Mouse (Mus musculus): ENCODE results near the gene Slc35f3. TPM values are rescaled to one million over a fixed set of nuclear protein-coding genes. Genes with fewer than 3 reads are reported as not detected.

Slc35f3 gene
- polyA plus RNA-seq, 1 experiment, result not detected

DNA sequence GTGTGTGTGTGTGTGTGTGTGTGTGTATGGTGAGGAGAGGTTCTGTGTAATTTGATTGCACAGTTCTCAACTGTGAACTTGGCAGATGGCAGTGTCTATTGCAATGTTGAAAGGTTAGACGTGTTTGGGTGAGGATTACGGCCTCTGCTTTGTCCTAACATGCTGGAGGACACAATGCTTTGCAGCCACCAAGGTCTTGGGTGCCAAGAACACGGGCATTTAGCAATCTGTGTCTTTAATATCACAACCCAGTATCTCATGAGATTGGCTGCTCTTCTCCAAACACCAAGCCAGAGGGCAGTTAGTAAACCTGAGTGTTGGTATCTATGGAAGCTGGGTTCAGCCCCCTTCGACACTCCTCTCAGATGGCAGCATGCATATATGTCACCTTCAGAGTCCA lies 22.5 kb upstream of the Slc35f3 start:
- no peaks in the 10 kb centered on the region for H3K79me2 ChIP-seq (ENCODE audit: control insufficient read depth, insufficient read depth)
- H3K4me3 ChIP-seq (ENCODE audit: insufficient read depth, poor library complexity, severe bottlenecking), result no peak overlapping the region
- no peaks in the 10 kb centered on the region for H3K36me3 ChIP-seq (ENCODE audit: control insufficient read depth, insufficient read depth)
- H3K79me3 ChIP-seq (ENCODE audit: low read depth), result no peaks in the 10 kb centered on the region
- H3ac ChIP-seq (ENCODE audit: control insufficient read depth, insufficient read length, low read depth), result no peak overlapping the region
- TF ChIP-seq CTCF (IDR thresholded peaks at IDR 0.05; ENCODE audit: control insufficient read depth, insufficient read depth, insufficient read length), result no peak
- peaks cover 3% of the 10 kb centered on the region for H3K27me3 ChIP-seq (ENCODE audit: control insufficient read depth, insufficient read depth, insufficient read length)

GRCm38 (mm10) chr8:126291951-126292350 lies 6.4 kb upstream of the Slc35f3 start:
- Histone ChIP-seq H3K36me3 (ENCODE audit: control insufficient read depth, insufficient read depth) (no peaks in the 10 kb centered on the region), H3K27me3 (ENCODE audit: control insufficient read depth, insufficient read depth, insufficient read length) (peaks cover 42% of the 10 kb centered on the region), H3K4me3 (ENCODE audit: insufficient read depth, poor library complexity, severe bottlenecking) (no peak overlapping the region), H3K79me3 (ENCODE audit: low read depth) (no peaks in the 10 kb centered on the region), H3K79me2 (ENCODE audit: control insufficient read depth, insufficient read depth) (no peaks in the 10 kb centered on the region), H3ac (ENCODE audit: control insufficient read depth, insufficient read length, low read depth) (no peak overlapping the region)
- TF ChIP-seq FOSL1 (IDR thresholded peaks at IDR 0.05; ENCODE audit: insufficient read depth, low read length, poor library complexity, severe bottlenecking) (peak; percentile 22), MAX (IDR thresholded peaks at IDR 0.05) (no peak), CEBPB (IDR thresholded peaks at IDR 0.05; ENCODE audit: low read depth) (no peak), MYOG (IDR thresholded peaks at IDR 0.05; ENCODE audit: control insufficient read depth, extremely low read depth, insufficient read length) (no peak), USF1 (IDR thresholded peaks at IDR 0.05; ENCODE audit: low read depth) (no peak), CTCF (IDR thresholded peaks at IDR 0.05; ENCODE audit: control insufficient read depth, insufficient read depth, insufficient read length) (no peak)

GRCm38 (mm10) chr8:126297284-126297845 lies 993 bp upstream of the Slc35f3 start:
- TF ChIP-seq CTCF (IDR thresholded peaks at IDR 0.05; ENCODE audit: control insufficient read depth, insufficient read depth, insufficient read length), result peak; percentile 27
- no peak for TF ChIP-seq FOSL1 (IDR thresholded peaks at IDR 0.05; ENCODE audit: insufficient read depth, low read length, poor library complexity, severe bottlenecking)
- no peak for TF ChIP-seq USF1 (IDR thresholded peaks at IDR 0.05; ENCODE audit: low read depth)
- H3K36me3 ChIP-seq (ENCODE audit: control insufficient read depth, insufficient read depth), result no peaks in the 10 kb centered on the region
- no peak overlapping the region for H3K4me3 ChIP-seq (ENCODE audit: insufficient read depth, poor library complexity, severe bottlenecking)

DNA sequence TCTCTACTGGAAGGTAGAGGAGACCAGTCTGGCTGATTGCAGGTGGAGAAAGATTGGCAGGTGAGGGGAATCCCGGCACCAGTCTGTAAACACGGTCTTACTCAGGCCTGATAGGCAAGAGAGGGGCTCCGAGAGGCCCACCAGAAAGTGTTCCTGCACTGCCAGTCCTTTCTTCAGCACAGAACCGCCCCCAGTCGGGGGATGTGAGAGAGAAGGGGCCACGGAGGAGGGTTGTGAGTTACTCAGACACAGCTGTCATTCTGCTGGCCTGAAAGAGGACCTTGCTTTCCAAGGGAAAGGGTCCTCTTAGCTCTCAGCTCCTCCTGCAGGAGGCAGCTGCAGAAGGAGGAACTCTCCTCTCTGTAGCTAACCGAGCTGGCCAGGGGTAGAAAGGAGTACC lies 975 bp downstream of the Slc35f3 start:
- no peak overlapping the region for H3K4me3 ChIP-seq (ENCODE audit: insufficient read depth, poor library complexity, severe bottlenecking)
- no peak for TF ChIP-seq MAX (IDR thresholded peaks at IDR 0.05)
- no peak for TF ChIP-seq FOSL1 (IDR thresholded peaks at IDR 0.05; ENCODE audit: insufficient read depth, low read length, poor library complexity, severe bottlenecking)
- TF ChIP-seq CTCF (IDR thresholded peaks at IDR 0.05; ENCODE audit: control insufficient read depth, insufficient read depth, insufficient read length), result no peak
- no peak for TF ChIP-seq MYOD1 (IDR thresholded peaks at IDR 0.05; ENCODE audit: control insufficient read depth, insufficient read length, low read depth)
- H3K27me3 ChIP-seq (ENCODE audit: control insufficient read depth, insufficient read depth, insufficient read length), result peaks cover 44% of the 10 kb centered on the region
- H3K36me3 ChIP-seq (ENCODE audit: control insufficient read depth, insufficient read depth), result no peaks in the 10 kb centered on the region
- no peaks in the 10 kb centered on the region for H3K79me3 ChIP-seq (ENCODE audit: low read depth)
- H3K79me2 ChIP-seq (ENCODE audit: control insufficient read depth, insufficient read depth), result no peaks in the 10 kb centered on the region
- H3ac ChIP-seq (ENCODE audit: control insufficient read depth, insufficient read length, low read depth), result no peak overlapping the region

More at GRCm38 (mm10) chr8:126297284-126297845, 993 bp upstream of the Slc35f3 start:
- Histone ChIP-seq H3K27me3 (ENCODE audit: control insufficient read depth, insufficient read depth, insufficient read length) (peaks cover 53% of the 10 kb centered on the region), H3K79me3 (ENCODE audit: low read depth) (no peaks in the 10 kb centered on the region), H3ac (ENCODE audit: control insufficient read depth, insufficient read length, low read depth) (no peak overlapping the region), H3K79me2 (ENCODE audit: control insufficient read depth, insufficient read depth) (no peaks in the 10 kb centered on the region)

GRCm38 (mm10) chr8:126300350-126300749 lies 2.0 kb downstream of the Slc35f3 start:
- peaks cover 43% of the 10 kb centered on the region for H3K27me3 ChIP-seq (ENCODE audit: control insufficient read depth, insufficient read depth, insufficient read length)
- H3ac ChIP-seq (ENCODE audit: control insufficient read depth, insufficient read length, low read depth), result no peak overlapping the region
- H3K79me2 ChIP-seq (ENCODE audit: control insufficient read depth, insufficient read depth), result no peaks in the 10 kb centered on the region

GRCm38 (mm10) chr8:126301580-126301979 lies 3.2 kb downstream of the Slc35f3 start:
- no peak overlapping the region for H3K4me3 ChIP-seq (ENCODE audit: insufficient read depth, poor library complexity, severe bottlenecking)
- H3K36me3 ChIP-seq (ENCODE audit: control insufficient read depth, insufficient read depth), result no peaks in the 10 kb centered on the region
- H3K79me3 ChIP-seq (ENCODE audit: low read depth), result no peaks in the 10 kb centered on the region
- no peaks in the 10 kb centered on the region for H3K79me2 ChIP-seq (ENCODE audit: control insufficient read depth, insufficient read depth)
- TF ChIP-seq USF1 (IDR thresholded peaks at IDR 0.05; ENCODE audit: low read depth) (no peak), MYOD1 (IDR thresholded peaks at IDR 0.05; ENCODE audit: control insufficient read depth, insufficient read length, low read depth) (no peak), CTCF (IDR thresholded peaks at IDR 0.05; ENCODE audit: control insufficient read depth, insufficient read depth, insufficient read length) (no peak), FOSL1 (IDR thresholded peaks at IDR 0.05; ENCODE audit: insufficient read depth, low read length, poor library complexity, severe bottlenecking) (no peak), MAX (IDR thresholded peaks at IDR 0.05) (no peak), MYOG (IDR thresholded peaks at IDR 0.05; ENCODE audit: control insufficient read depth, extremely low read depth, insufficient read length) (no peak), CEBPB (IDR thresholded peaks at IDR 0.05; ENCODE audit: low read depth) (no peak)
- no peak overlapping the region for H3ac ChIP-seq (ENCODE audit: control insufficient read depth, insufficient read length, low read depth)
- H3K27me3 ChIP-seq (ENCODE audit: control insufficient read depth, insufficient read depth, insufficient read length), result peaks cover 39% of the 10 kb centered on the region

More at GRCm38 (mm10) chr8:126300350-126300749, 2.0 kb downstream of the Slc35f3 start:
- Histone ChIP-seq H3K79me3 (ENCODE audit: low read depth) (no peaks in the 10 kb centered on the region), H3K36me3 (ENCODE audit: control insufficient read depth, insufficient read depth) (no peaks in the 10 kb centered on the region), H3K4me3 (ENCODE audit: insufficient read depth, poor library complexity, severe bottlenecking) (no peak overlapping the region)
- TF ChIP-seq MYOD1 (IDR thresholded peaks at IDR 0.05; ENCODE audit: control insufficient read depth, insufficient read length, low read depth) (no peak), MYOG (IDR thresholded peaks at IDR 0.05; ENCODE audit: control insufficient read depth, extremely low read depth, insufficient read length) (no peak), USF1 (IDR thresholded peaks at IDR 0.05; ENCODE audit: low read depth) (no peak), MAX (IDR thresholded peaks at IDR 0.05) (no peak), CEBPB (IDR thresholded peaks at IDR 0.05; ENCODE audit: low read depth) (no peak), CTCF (IDR thresholded peaks at IDR 0.05; ENCODE audit: control insufficient read depth, insufficient read depth, insufficient read length) (no peak), FOSL1 (IDR thresholded peaks at IDR 0.05; ENCODE audit: insufficient read depth, low read length, poor library complexity, severe bottlenecking) (no peak)

All from C2C12 (cell line).